Mouse (Mus musculus): ENCODE measurements around the gene Thbs1. TPM values are rescaled to one million over a fixed set of nuclear protein-coding genes. Genes with fewer than 3 reads are reported as not detected.

Thbs1 gene
- polyA plus RNA-seq (2015; fragmentation: Nextera tagmentation; extraction: Ambion mirVana), result 4.3 and 5.1 TPM in 2 replicates

GRCm38 (mm10) chr2:118111488-118112131, at the start of gene Thbs1:
Gene Thbs1 (plus strand): TSS chr2:118111876.
- Histone ChIP-seq H3K36me3 (no peaks in the 10 kb centered on the region), H3K4me2 (replicated peaks) (peak within 1 kb of the TSS; percentile 91), H3K27ac (no peak within 1 kb of the TSS), H3K4me1 (replicated peaks) (peaks cover 36% of the 10 kb centered on the region), H3K27me3 (peaks cover 31% of the 10 kb centered on the region), H3K9me3 (no peaks in the 10 kb centered on the region), H3K4me3 (replicated peaks) (peak within 1 kb of the TSS; percentile 50), H3K9ac (replicated peaks) (peak within 1 kb of the TSS; percentile 66)
- 1% methylated on average over 36 of the region's 36 CpGs for WGBS
- ATAC-seq, result peak; percentile 83

DNA sequence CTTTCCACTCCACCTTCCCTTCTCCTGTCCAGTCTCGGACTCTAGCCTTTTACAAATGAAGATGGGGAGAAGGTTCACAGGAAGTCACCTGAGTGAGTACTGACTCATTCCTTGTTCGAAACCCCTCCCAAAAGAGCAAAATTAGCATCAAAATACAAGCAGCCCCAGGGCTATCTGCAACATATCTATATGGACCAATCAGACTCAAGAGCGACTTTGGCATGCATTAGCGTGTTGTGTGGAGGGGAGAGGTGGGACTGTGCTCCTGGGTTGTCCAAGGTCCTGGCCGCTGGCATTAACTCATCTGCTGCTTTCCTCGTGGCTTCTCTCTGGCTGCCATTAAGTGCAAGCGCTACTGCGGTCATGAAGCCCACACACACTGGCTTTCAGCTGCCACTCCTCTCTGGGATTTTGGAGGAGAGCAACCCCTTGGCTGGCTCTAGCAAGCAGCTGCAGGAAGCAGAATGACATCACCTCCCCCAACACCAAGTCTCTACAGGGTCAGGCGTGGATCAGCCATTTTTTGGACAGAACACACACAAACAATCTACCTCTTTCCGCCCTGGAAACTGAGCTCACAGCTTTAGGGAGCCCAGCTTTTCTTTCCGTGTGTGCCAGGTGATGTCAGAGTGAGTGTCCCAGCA, 47.4 kb upstream of the Thbs1 start:
- Histone ChIP-seq H3K27ac (no peak overlapping the region), H3K4me1 (replicated peaks) (no peaks in the 10 kb centered on the region), H3K4me3 (replicated peaks) (no peak overlapping the region), H3K9me3 (no peaks in the 10 kb centered on the region), H3K36me3 (no peaks in the 10 kb centered on the region), H3K27me3 (no peaks in the 10 kb centered on the region), H3K9ac (replicated peaks) (no peak overlapping the region), H3K4me2 (replicated peaks) (no peak overlapping the region)
- no peak for ATAC-seq
- 92% methylated on average over 11 of the region's 11 CpGs for WGBS

DNA sequence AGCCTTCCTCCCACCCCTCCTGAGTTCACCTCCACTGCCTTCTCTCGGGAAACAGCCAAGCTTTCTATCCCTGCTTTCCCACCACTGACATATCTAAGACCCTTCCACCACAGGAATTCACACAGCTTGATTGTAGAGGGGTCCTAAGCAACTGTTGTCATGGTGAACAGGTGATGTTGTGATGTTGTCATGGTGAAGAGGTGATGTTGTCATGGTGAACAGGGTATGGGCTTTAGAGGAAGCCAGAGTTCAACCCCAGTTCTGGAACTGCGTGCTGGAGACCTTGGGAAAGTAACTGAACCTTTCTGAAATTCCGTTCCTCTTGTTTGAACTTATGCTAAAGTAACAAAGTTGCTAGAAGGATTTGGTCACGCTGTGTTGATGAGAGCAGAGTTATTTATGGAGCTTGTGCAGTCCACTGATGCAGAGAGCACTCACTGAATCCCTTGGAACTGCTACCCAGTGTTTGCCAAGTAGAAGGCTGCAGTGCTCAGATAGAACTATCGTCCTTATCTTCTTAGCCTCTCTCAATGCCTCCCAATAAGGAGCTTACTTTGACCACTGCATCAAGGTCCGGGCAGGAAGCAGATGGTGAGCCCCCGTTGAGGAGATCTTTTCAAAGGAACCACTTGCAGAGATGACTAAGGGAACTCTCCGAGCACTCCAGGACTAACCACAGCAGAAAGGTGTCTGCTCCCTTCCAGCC, 45.5 kb upstream of the Thbs1 start:
- ATAC-seq, result no peak
- Histone ChIP-seq H3K9ac (replicated peaks) (no peak overlapping the region), H3K27ac (no peak overlapping the region), H3K36me3 (no peaks in the 10 kb centered on the region), H3K4me2 (replicated peaks) (no peak overlapping the region), H3K27me3 (no peaks in the 10 kb centered on the region), H3K4me1 (replicated peaks) (no peaks in the 10 kb centered on the region), H3K4me3 (replicated peaks) (no peak overlapping the region), H3K9me3 (no peaks in the 10 kb centered on the region)
- WGBS, result 77% methylated on average over 8 of the region's 8 CpGs

- 82% methylated on average over 5 of the region's 5 CpGs for WGBS
- no peak overlapping the region for H3K4me2 ChIP-seq (replicated peaks)
Measured at GRCm38 (mm10) chr2:118069975-118070374, 41.7 kb upstream of the Thbs1 start.

GRCm38 (mm10) chr2:118072811-118073372, 38.8 kb upstream of the Thbs1 start:
- no peak for ATAC-seq
- 92% methylated on average over 7 of the region's 7 CpGs for WGBS
- H3K4me3 ChIP-seq (replicated peaks), result no peak overlapping the region
- H3K27me3 ChIP-seq, result no peaks in the 10 kb centered on the region
- no peaks in the 10 kb centered on the region for H3K36me3 ChIP-seq
- no peaks in the 10 kb centered on the region for H3K4me1 ChIP-seq (replicated peaks)
- H3K9me3 ChIP-seq, result no peaks in the 10 kb centered on the region
- no peak overlapping the region for H3K4me2 ChIP-seq (replicated peaks)
- no peak overlapping the region for H3K27ac ChIP-seq
- H3K9ac ChIP-seq (replicated peaks), result no peak overlapping the region

More at GRCm38 (mm10) chr2:118069975-118070374, 41.7 kb upstream of the Thbs1 start:
- Histone ChIP-seq H3K4me1 (replicated peaks) (no peaks in the 10 kb centered on the region), H3K27me3 (no peaks in the 10 kb centered on the region), H3K27ac (no peak overlapping the region), H3K36me3 (no peaks in the 10 kb centered on the region), H3K9me3 (no peaks in the 10 kb centered on the region), H3K9ac (replicated peaks) (no peak overlapping the region), H3K4me3 (replicated peaks) (no peak overlapping the region)
- ATAC-seq, result no peak

GRCm38 (mm10) chr2:118074030-118074429, 37.6 kb upstream of the Thbs1 start:
- no peaks in the 10 kb centered on the region for H3K9me3 ChIP-seq
- H3K9ac ChIP-seq (replicated peaks), result no peak overlapping the region
- H3K4me3 ChIP-seq (replicated peaks), result no peak overlapping the region
- H3K4me1 ChIP-seq (replicated peaks), result no peaks in the 10 kb centered on the region
- H3K4me2 ChIP-seq (replicated peaks), result no peak overlapping the region
- WGBS, result 20% methylated on average over 2 of the region's 2 CpGs
- H3K36me3 ChIP-seq, result no peaks in the 10 kb centered on the region
- no peaks in the 10 kb centered on the region for H3K27me3 ChIP-seq
- H3K27ac ChIP-seq, result no peak overlapping the region
- ATAC-seq, result no peak

- Histone ChIP-seq H3K4me3 (replicated peaks) (no peak overlapping the region), H3K4me2 (replicated peaks) (no peak overlapping the region), H3K4me1 (replicated peaks) (no peaks in the 10 kb centered on the region), H3K27ac (no peak overlapping the region), H3K9me3 (no peaks in the 10 kb centered on the region), H3K9ac (replicated peaks) (no peak overlapping the region), H3K27me3 (no peaks in the 10 kb centered on the region), H3K36me3 (no peaks in the 10 kb centered on the region)
- WGBS, result 93% methylated on average over 4 of the region's 4 CpGs
- ATAC-seq, result no peak
Measured at GRCm38 (mm10) chr2:118075165-118075564, 36.5 kb upstream of the Thbs1 start.

DNA sequence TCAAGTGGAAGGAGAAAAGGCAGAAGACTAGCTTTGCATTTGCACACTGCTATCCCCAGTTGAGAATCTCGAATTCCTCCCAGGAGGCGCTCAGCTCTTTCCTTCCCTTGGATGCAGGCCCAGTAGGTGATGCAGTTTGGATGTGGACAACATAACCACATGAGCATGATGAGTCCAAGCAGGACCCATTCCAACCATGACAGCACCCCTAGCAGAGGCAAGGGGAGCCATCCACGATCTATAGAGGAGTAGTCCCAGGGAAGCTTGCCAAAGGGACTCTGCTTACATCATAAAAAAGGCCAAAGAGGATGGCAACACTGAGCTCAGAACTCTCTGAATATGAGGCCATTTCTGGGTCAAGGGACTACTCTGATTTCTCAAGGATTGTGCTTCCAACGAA, 32.5 kb upstream of the Thbs1 start:
- H3K4me1 ChIP-seq (replicated peaks), result no peaks in the 10 kb centered on the region
- H3K9me3 ChIP-seq, result no peaks in the 10 kb centered on the region
- no peak overlapping the region for H3K4me3 ChIP-seq (replicated peaks)
- no peak overlapping the region for H3K9ac ChIP-seq (replicated peaks)
- WGBS, result 83% methylated on average over 4 of the region's 4 CpGs
- no peaks in the 10 kb centered on the region for H3K36me3 ChIP-seq
- H3K27me3 ChIP-seq, result no peaks in the 10 kb centered on the region
- no peak for ATAC-seq
- H3K27ac ChIP-seq, result no peak overlapping the region
- no peak overlapping the region for H3K4me2 ChIP-seq (replicated peaks)

GRCm38 (mm10) chr2:118081581-118081980, 30.1 kb upstream of the Thbs1 start:
- no peak overlapping the region for H3K27ac ChIP-seq
- H3K27me3 ChIP-seq, result no peaks in the 10 kb centered on the region
- no peaks in the 10 kb centered on the region for H3K4me1 ChIP-seq (replicated peaks)
- no peak overlapping the region for H3K4me2 ChIP-seq (replicated peaks)
- WGBS, result 78% methylated on average over 5 of the region's 5 CpGs
- ATAC-seq, result no peak
- no peaks in the 10 kb centered on the region for H3K9me3 ChIP-seq
- H3K4me3 ChIP-seq (replicated peaks), result no peak overlapping the region
- H3K36me3 ChIP-seq, result no peaks in the 10 kb centered on the region
- no peak overlapping the region for H3K9ac ChIP-seq (replicated peaks)

- Histone ChIP-seq H3K36me3 (no peaks in the 10 kb centered on the region), H3K27ac (no peak overlapping the region), H3K9me3 (no peaks in the 10 kb centered on the region), H3K4me1 (replicated peaks) (no peaks in the 10 kb centered on the region), H3K4me3 (replicated peaks) (no peak overlapping the region), H3K9ac (replicated peaks) (no peak overlapping the region), H3K4me2 (replicated peaks) (no peak overlapping the region), H3K27me3 (no peaks in the 10 kb centered on the region)
- ATAC-seq, result no peak
- WGBS, result 92% methylated on average over 6 of the region's 6 CpGs
Measured at GRCm38 (mm10) chr2:118083652-118084051, 28.0 kb upstream of the Thbs1 start.

DNA sequence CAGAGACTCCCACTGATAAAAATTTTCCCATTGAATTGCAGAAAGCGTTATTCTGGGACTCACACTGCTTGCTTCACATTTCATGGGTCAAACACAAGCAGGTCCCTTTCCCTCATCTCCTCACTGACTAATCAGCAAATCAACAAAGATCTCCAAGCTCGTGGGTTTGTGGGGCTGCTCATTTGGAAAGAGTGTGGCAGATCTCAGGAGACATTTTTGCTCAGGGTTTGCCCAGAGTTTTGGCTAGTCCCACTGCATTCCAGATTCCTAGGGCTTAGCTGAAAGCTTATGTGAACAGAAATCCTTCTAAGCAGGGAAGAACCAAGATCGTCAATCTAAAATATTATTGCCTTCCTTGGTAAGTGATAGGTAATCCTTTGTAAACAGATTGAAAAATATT, 27.0 kb upstream of the Thbs1 start:
- Histone ChIP-seq H3K9ac (replicated peaks) (no peak overlapping the region), H3K36me3 (no peaks in the 10 kb centered on the region), H3K4me2 (replicated peaks) (no peak overlapping the region), H3K4me3 (replicated peaks) (no peak overlapping the region), H3K27me3 (no peaks in the 10 kb centered on the region), H3K4me1 (replicated peaks) (no peaks in the 10 kb centered on the region), H3K27ac (no peak overlapping the region), H3K9me3 (no peaks in the 10 kb centered on the region)
- ATAC-seq, result no peak
- 87% methylated on average over 3 of the region's 3 CpGs for WGBS

DNA sequence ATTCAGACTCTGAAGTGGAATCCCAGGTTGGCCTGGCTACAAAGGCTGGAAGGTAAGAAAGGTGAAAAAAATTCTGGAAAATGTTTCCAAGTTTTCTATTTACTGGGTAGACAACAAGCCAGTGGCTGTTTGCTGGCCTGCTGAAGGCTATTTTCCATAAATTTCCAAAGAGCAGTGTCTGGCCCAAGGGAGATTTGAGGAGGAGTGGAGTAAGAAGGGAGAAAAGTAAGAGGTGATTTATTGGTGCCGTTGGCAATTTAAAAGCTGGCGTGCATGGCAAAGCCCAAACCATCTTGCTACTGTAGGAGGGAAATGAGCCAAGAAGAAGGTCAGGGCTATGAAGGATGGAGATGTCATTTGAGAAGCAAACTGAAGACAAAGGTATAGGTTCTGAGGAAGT, 26.0 kb upstream of the Thbs1 start:
- H3K36me3 ChIP-seq, result no peaks in the 10 kb centered on the region
- no peak overlapping the region for H3K9ac ChIP-seq (replicated peaks)
- no peak overlapping the region for H3K4me2 ChIP-seq (replicated peaks)
- no peaks in the 10 kb centered on the region for H3K4me1 ChIP-seq (replicated peaks)
- H3K27me3 ChIP-seq, result no peaks in the 10 kb centered on the region
- 92% methylated on average over 2 of the region's 2 CpGs for WGBS
- no peak for ATAC-seq
- H3K27ac ChIP-seq, result no peak overlapping the region
- H3K9me3 ChIP-seq, result no peaks in the 10 kb centered on the region
- H3K4me3 ChIP-seq (replicated peaks), result no peak overlapping the region
